Mouse (Mus musculus): ENCODE results near the gene Lsamp. TPM values are rescaled to one million over a fixed set of nuclear protein-coding genes. Genes with fewer than 3 reads are reported as not detected.
A peak's percentile ranks its signal among the peaks of the same experiment; 100 is the strongest.

Lsamp gene
- total and polyA plus RNA-seq, 3 experiments, result not detected

DNA sequence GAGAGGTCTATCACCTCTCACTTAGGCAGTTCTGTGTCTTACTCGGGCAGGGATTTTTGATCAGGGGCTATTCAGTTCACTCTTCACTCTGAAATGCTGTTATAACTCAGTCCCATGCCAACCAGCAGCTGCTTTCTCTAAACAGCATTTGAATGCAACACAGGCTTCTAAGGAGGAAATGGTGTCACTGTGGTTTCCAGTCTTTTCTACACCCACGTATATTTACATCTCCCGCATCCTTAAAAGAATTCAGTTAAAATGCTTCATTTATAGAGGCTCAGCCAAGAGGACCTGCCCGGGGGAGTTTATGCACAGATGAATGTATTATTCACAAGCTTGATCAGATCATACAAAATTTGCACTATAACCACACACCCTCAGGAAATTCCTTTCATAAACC is 306.0 kb downstream of the Lsamp start:
- H3K9me3 ChIP-seq (replicated peaks; ENCODE audit: low read length), result peaks cover 20% of the 10 kb centered on the region
- H3K27ac ChIP-seq (ENCODE audit: insufficient read depth, low read depth), result no peak overlapping the region
- no peak overlapping the region for H3K4me2 ChIP-seq (ENCODE audit: insufficient read depth, low read depth, poor library complexity, severe bottlenecking)
- peak; percentile 17 for DNase-seq (ENCODE audit: extremely low read depth)
- H3K4me1 ChIP-seq (ENCODE audit: control insufficient read depth in 1 of 2, insufficient read depth in 2 of 2), result 0 out of 4 replicates have a peak, but pooled peaks cover 0 to 3% of the 10 kb centered on the region in 2 experiments
- H3K27me3 ChIP-seq (replicated peaks), result no peaks in the 10 kb centered on the region
- TF ChIP-seq USF2 (conservative IDR thresholded peaks at IDR 0.05; ENCODE audit: low read depth, low read length) (no peak), CHD1 (IDR thresholded peaks at IDR 0.05; ENCODE audit: low read depth, low read length) (no peak)
- H3K79me2 ChIP-seq (replicated peaks; ENCODE audit: control insufficient read depth, extremely low read depth, insufficient read depth, poor library complexity, severe bottlenecking), result no peaks in the 10 kb centered on the region
- dilution Hi-C loops (cut with MboI; ENCODE audit: extremely low pct_ligation_motif_present, extremely low pct_unique_long_range_greater_than_20kb, low sequenced_read_pairs), result no loop called here
- H3K36me3 ChIP-seq (replicated peaks in 1 of 2; ENCODE audit: control insufficient read depth in 1 of 2, insufficient read depth in 1 of 2, low read length in 1 of 2), result no peaks in the 10 kb centered on the region
- in situ Hi-C loops (cut with MboI; ENCODE audit: low pct_ligation_motif_present, low pct_unique_long_range_greater_than_20kb, low sequenced_read_pairs), result no loop called here
- H3K4me3 ChIP-seq (replicated peaks in 1 of 3; ENCODE audit: low read depth in 2 of 3, low read length in 2 of 3, poor library complexity in 1 of 3), result no peak overlapping the region
- H3K9ac ChIP-seq (ENCODE audit: insufficient read depth, low read depth), result no peak overlapping the region

DNA sequence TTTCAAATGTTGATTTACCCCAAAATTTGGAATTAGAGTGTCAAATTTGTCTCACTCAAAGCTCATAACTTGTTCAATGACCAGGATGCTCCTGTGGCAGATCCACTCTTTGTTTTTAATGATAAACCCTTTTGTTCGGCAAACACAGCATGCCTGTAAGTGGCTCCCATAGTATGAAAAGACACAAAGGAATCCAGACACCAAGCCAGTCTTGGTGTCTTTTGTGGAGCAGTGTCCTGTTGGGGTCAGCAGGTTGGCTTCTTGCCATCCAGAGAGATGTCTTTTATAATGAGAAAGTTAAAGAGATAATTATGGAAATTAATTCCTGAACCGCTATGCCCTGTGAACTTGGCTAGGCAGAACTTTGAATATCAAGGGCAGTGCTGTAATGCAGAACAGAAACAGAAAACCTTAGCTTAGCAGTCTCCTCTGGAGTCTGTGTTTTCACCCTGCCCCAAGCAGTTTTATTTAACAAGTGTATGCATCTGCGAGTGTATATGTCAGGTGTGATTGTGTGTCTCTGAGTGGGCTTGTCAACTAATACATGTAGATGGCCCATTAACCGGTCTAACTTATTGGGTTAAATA is 310.2 kb downstream of the Lsamp start:
- no peak overlapping the region for H3K4me2 ChIP-seq (ENCODE audit: insufficient read depth, low read depth, poor library complexity, severe bottlenecking)
- no peaks in the 10 kb centered on the region for H3K36me3 ChIP-seq (replicated peaks in 1 of 2; ENCODE audit: control insufficient read depth in 1 of 2, insufficient read depth in 1 of 2, low read length in 1 of 2)
- peaks cover 32% of the 10 kb centered on the region for H3K9me3 ChIP-seq (replicated peaks; ENCODE audit: low read length)
- H3K79me2 ChIP-seq (replicated peaks; ENCODE audit: control insufficient read depth, extremely low read depth, insufficient read depth, poor library complexity, severe bottlenecking), result no peaks in the 10 kb centered on the region
- no peak overlapping the region for H3K27ac ChIP-seq (ENCODE audit: insufficient read depth, low read depth)
- 0 out of 4 replicates have a peak, but pooled peaks cover 0 to 3% of the 10 kb centered on the region in 2 experiments for H3K4me1 ChIP-seq (ENCODE audit: control insufficient read depth in 1 of 2, insufficient read depth in 2 of 2)
- H3K9ac ChIP-seq (ENCODE audit: insufficient read depth, low read depth), result no peak overlapping the region
- in situ Hi-C loops (cut with MboI; ENCODE audit: low pct_ligation_motif_present, low pct_unique_long_range_greater_than_20kb, low sequenced_read_pairs), result no loop called here
- no peak for TF ChIP-seq ZKSCAN1 (IDR thresholded peaks at IDR 0.05; ENCODE audit: borderline replicate concordance, low read depth, low read length)
- TF ChIP-seq KAT2A (IDR thresholded peaks at IDR 0.05; ENCODE audit: insufficient replicate concordance, low read length), result no peak
- no peak for TF ChIP-seq USF1 (IDR thresholded peaks at IDR 0.05; ENCODE audit: low read depth, low read length)
- no peak for TF ChIP-seq TBP (conservative IDR thresholded peaks at IDR 0.05; ENCODE audit: low read depth, low read length)
- no peak for TF ChIP-seq MAFK (IDR thresholded peaks at IDR 0.05; ENCODE audit: insufficient replicate concordance, low read length)
- TF ChIP-seq CHD2 (IDR thresholded peaks at IDR 0.05; ENCODE audit: low read length), result no peak
- TF ChIP-seq MAX (IDR thresholded peaks at IDR 0.05; ENCODE audit: low read length), result no peak
- TF ChIP-seq BHLHE40 (IDR thresholded peaks at IDR 0.05; ENCODE audit: low read depth, low read length), result no peak
- no peak for TF ChIP-seq JUN (IDR thresholded peaks at IDR 0.05; ENCODE audit: insufficient read depth, low read depth, low read length)
- no peak for TF ChIP-seq USF2 (conservative IDR thresholded peaks at IDR 0.05; ENCODE audit: low read depth, low read length)
- no peak for TF ChIP-seq SMC3 (IDR thresholded peaks at IDR 0.05; ENCODE audit: low read depth, low read length)
- TF ChIP-seq MEF2A (IDR thresholded peaks at IDR 0.05; ENCODE audit: borderline replicate concordance, low read depth, low read length), result no peak
- no peak for TF ChIP-seq SIN3A (IDR thresholded peaks at IDR 0.05; ENCODE audit: low read length)
- no peak for TF ChIP-seq RAD21 (IDR thresholded peaks at IDR 0.05; ENCODE audit: low read depth, low read length)
- H3K4me3 ChIP-seq (replicated peaks in 1 of 3; ENCODE audit: low read depth in 2 of 3, low read length in 2 of 3, poor library complexity in 1 of 3), result no peak overlapping the region
- dilution Hi-C loops (cut with MboI; ENCODE audit: extremely low pct_ligation_motif_present, extremely low pct_unique_long_range_greater_than_20kb, low sequenced_read_pairs), result no loop called here
- no peak for DNase-seq (ENCODE audit: extremely low read depth)
- H3K27me3 ChIP-seq (replicated peaks), result no peaks in the 10 kb centered on the region
